Mouse (Mus musculus) cerebellum, adult (tissue): ENCODE results near the gene Lrrc25.
A peak's percentile ranks its signal among the peaks of the same experiment; 100 is the strongest.

Experiments used
- ATAC-seq: cut with Nextera tagmentation; 2 replicates; pipeline ENCODE4 v1.9.2; 2017; ENCODE audit warnings: mild to moderate bottlenecking, moderate library complexity, mixed read lengths; ENCODE audit not compliant: insufficient number of reproducible peaks, low FRiP score, low TSS enrichment

Lrrc25 gene

DNA sequence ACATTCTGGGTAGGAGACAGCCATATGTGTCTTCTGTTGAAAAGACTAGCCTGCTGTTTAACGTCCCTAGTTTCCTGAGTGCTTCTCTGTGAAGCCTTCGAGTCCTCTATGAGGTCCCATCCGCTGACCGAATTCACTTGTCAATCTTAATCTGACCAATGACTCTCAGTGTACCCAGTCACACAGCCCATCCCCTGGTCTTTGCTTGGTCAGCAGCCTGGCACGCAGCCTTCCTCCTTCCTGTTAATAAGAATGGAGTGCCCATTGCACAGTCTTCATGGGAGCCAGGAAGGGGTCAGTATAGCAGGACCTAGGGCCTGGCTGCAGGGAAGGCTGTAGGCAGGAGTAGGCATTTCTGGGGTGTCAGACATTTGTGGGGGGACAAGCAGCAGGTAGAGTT lies 1.5 kb upstream of the Lrrc25 start:
- no peak for ATAC-seq

DNA sequence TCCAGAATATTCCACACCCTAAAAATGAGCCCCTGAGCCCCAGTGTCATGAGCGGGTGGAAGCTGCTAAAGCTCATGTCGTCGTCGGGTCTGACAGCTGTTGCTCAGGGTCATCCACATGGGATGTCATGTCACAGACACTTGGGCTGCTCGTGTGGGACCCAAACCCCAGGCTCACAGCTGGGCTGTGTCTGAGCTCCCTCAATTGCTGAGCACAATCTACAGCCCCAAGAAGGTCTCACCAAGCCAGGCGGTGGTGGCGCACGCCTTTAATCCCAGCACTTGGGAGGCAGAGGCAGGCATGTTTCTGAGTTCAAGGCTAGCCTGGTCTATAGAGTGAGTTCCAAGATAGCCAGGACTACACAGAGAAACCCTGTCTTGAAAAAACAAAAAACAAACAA lies 674 bp upstream of the Lrrc25 start:
- no peak for ATAC-seq

DNA sequence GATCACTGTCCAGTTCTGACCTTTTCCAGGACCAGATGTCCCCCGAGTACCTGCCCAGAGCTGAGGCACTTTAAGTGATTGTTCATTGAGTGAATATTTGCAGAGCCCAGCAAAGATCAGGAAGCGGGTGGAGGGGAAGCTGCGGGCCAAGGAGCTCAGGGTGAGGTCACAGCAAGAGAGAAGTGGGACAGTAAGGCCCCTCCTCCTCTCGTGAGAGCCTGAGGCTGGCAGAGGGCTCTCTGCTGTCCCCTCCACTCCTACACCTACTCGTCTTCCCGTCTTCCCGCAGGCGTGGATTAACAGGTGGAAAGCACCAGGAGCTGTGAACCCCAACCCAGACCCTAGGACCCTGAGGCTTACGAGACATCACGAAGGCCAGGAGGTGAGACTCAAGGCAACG lies 690 bp downstream of the Lrrc25 start:
- no peak for ATAC-seq

DNA sequence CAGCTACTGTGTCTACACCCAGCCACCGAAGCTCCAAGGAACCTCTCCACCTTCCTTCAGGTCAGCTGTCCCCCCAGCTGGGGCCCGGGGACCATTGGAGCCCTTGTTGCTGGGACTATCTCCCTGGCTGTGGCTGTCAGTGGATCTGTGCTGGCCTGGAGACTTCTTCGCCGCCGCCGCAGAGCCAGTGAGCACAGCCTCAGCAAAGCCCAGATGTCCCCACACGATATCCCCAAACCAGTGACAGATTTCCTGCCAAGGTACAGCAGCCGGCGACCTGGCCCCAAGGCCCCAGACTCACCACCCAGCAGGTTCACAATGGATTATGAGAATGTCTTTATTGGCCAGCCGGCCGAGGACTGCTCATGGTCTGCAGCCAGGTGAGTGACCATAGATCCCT lies 2.0 kb downstream of the Lrrc25 start:
- ATAC-seq = no peak

DNA sequence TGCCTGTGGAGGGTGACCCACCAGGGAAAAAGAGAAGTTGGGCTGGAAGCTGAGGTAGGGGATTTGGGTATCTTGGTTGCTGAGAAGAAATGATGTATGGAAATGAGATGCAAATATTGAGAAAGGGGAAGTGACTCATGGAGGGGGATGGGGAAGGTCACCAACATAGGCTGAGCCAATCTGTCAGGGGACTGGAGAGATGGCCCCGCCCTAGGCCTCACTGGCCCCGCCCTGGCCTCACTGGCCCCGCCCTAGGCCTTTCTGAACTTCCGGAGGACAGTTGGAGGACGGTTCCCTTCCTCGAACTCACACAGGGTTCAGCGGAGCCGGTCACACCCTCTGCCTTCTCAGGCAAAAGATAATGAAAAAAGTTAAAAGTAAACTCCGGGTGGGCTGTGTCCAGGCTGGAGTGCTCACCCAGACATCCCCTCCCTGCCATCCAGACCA lies 3.0 kb downstream of the Lrrc25 start:
- ATAC-seq = no peak

DNA sequence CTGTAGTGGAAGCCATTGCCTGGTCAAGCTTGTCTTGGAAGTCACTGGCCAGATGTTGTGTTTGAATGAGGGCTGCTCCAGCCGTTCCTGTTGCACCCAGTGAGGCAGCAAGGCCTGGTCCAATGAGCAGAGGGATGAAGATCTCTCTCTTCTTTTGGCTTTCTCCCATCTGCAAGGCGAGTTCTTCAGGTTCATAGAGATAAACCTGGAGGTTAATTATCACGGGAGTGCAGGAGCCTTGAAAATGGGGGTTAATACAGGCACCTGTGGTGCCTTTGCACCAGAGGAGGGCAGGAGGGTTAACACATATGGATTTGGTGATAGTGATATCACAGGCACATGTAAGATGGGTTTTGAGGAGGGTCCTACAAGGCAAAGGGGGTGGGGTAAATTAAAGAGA lies 6.3 kb downstream of the Lrrc25 start:
- ATAC-seq = no peak

DNA sequence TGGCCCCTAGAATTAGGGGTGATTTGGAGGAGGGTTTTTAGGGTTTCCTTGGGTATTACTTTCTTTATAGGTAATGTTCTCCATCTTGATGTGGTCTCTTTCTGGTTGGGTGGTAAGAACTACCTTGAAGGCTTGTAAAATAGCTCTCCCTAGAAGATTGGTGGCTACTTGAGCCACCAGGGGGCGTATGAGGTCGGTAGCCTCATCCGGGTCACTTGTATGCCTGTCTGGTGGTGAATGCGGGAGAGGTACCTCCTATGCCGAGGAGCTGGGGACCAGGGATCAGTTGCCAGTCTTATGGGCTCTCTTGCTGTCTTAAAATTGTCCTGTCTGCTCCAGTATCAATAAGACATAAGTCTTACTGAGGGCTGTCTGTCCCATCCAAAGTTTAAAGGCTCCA lies 9.1 kb downstream of the Lrrc25 start:
- ATAC-seq = no peak

DNA sequence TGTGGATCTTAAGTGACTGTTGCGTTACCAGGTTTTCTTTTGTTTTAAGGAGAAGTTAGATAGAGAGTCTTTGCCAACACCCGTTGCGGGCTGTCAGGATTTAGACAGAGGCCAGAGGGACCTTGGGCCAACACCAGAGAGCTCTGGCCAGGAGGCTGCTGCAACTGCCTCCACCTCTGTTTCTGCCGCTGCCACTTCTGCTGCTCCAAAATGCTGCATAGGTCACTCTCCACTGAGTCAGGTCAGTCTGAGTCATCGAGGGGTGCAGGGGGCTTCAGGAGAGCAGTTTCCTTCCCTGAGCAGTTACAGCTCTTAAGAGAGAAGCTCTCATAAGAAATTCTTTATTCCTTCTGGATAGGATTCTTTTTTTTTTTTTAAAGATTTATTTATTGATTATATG lies 11.1 kb downstream of the Lrrc25 start:
- ATAC-seq = no peak

DNA sequence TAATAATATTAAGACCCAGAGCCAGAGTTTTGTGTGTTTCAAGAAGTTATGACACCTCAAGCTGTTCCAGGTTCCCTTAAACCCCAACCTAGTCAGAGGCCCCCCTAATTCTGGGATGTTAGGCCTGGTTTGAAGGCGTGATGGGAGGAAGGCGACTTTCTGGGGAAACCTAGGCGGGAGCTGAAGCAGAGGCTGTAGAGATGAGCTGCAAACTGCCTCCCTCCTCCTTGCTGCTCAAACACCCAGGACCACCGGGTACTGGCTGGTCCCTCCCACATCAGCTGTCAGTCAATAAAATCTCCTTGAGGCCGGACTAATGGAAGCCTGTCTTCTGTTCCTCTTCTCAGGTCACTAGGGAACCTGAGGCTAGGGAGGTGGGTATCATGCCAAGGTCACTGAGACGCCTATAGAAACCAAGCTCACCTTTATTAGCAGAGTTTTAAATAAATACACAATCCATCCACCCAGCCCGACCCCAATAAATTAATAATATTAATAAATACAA lies 13.1 kb downstream of the Lrrc25 start:
- ATAC-seq = no peak

DNA sequence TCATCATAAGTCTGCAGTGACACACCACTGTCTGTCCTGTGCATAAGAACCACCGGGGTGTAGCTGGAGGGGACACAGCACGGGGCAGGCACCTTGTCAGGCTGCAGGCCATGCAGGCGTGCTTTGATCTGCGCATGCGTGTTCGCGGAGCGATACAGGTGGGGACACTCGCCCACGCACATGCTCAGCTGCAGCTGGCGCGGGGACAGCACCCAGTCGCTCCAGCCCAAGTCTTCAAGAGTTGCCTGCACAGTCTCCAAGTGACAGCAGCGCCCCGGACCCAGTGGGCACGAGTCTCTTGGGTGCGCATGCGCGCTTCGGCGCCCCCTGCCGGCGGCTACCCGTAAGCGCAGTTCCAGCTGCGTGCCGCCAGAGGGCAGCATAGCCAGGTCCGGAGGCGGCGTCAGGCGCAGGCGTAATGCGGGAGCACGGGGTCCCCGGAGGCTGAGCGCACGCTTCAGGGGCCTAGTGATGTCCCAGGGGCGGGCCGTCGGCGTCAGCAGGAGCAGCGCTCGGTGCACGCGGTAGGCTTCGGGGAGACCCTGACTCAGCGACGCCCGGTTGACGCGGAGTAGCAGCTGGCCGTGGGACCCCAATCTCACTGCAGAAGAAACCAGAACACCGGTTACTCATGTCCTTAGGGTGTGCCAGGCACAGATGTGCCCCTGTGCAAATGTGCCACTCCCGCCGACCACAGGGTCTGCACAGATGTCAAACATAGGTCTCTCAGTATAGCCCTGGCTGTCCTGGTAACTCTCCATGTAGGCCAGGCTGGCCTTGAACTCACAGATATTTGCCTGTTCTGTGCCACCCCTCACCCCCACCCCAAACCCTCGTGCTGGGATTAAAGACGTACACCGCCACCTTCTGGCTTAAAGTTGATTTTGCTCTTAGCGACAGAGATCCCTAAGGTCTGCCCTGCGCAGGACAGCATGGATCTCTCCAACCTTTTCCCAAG lies 13.9 kb downstream of the Lrrc25 start:
- ATAC-seq = peak; percentile 78

DNA sequence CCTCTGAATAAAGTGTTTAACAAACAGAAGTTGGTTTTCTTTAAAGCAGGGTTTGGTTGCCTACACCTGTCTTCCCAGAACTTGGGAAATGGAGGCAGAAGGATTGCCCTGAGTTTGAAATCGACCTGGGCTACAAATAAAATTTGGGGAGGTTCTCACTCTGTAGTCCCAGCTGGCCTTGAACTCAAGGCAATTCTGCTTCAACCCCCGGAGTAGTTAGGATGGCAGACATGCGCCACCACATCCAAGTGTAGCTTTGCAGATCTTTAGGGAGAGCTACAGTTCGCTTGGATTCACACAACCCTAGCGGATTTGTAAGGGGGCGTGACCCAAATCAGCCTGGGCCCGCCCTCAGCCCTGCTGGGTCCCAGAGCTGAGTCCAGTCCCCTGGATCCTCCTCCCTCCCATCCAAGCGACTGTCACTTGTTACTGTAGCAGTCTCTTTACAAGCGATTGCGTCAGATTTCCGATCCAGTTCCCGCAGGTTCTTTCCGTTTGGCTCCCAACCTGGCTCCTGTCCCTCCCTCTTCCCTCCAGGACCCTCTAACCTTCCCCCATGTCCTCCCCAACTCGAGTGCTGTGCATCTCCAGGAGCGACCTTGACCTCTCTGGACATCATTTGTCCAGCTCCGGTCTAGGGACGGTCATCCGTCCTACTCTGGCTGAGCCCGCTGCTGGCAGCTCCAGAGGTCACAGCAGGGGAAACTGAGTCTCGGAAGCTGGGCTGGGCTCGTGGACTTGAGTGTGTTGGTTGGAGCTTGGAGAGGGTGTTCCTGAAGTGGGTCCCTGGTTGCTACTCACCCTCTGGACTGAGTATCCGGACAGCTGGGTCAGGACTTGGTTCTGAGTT lies 14.8 kb downstream of the Lrrc25 start:
- no peak for ATAC-seq

DNA sequence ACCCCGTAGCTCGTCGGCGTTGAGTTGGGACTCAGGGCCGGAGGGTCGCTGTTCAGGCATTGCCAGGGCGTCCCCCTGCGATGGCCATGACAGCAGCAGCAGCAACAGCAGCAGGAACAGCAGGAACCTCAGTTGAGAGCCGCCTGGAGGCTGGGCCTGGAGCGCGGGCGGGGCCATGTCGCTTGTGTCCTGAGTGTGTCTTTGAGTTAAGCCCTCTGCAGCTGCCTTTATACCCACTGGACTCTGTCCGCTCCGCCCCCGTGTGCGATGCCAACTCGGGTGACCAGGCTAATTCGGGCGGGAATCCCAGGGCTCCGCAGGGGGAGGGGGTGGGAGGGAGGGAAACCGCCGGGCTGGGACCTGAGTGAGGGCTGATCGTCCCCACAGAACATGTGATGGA lies 15.5 kb downstream of the Lrrc25 start:
- ATAC-seq = no peak

DNA sequence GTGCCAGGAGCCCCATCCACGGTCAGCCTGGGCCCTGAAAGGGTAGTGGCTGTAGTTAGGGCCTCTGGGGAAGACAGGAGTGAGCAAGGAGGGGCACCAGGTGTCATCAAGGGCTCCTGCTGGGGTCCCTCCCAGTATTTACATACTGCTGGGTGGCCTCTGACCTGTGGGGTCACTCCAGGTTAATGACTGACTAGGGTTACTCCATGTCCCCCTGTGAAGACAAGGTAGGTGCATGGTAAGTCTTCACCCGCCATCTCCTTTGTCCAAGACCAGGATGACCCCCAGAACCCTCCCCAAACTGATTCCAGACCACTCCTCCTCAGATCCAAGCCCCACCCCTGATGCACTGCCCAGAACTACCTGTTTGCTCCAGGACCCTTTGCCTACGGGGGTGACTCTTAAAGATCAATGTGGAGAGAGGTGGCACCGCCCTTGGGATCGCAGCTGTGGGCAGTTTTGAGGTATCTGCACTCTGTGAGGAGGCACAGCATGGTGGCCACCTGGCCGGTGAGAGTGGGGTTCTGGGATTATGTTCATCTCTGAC lies 16.5 kb downstream of the Lrrc25 start, which contains the start of gene Gdf15:
Gene Gdf15 (minus strand): TSS at position 111 of the 547 bp plus-strand sequence.
- no peak for ATAC-seq

DNA sequence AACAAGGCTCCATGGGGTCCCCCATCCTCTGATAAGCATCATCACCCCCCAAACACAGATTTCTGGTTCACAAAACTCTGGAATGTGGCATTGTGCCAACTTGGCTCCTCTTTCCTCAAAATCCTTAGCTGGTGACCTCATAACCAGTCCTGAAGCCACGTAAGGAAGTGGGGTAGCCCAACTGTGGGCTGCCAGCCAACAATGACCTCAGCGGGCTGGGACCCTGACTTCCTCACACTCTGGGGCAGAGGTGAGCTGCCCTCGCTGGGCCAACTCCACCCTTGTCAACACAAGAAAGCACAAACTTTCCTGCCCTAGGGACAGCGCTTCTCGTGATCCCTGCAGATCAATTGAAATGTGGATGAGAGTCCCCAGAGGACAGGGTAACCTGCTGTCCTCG lies 18.1 kb downstream of the Lrrc25 start:
- no peak for ATAC-seq

DNA sequence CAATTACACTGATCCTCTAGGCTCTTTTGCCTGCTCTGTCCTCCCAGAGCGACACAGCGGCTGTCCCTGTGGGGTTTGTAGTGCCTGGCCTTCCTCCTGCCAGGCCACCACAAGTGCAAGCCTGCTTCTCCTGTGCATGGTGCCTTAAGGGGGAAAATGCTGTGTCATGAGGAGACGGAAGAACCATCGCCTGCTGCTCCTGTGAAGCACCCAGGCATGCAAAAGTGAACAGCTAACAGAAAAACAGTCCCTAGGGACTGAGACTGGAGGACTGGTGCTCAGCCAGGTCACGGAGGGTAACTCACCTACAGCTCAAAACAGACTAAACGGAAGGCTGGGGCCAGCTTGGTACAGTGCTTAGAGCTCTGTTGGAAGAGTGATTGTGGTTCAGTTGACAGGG lies 19.6 kb downstream of the Lrrc25 start:
- no peak for ATAC-seq

DNA sequence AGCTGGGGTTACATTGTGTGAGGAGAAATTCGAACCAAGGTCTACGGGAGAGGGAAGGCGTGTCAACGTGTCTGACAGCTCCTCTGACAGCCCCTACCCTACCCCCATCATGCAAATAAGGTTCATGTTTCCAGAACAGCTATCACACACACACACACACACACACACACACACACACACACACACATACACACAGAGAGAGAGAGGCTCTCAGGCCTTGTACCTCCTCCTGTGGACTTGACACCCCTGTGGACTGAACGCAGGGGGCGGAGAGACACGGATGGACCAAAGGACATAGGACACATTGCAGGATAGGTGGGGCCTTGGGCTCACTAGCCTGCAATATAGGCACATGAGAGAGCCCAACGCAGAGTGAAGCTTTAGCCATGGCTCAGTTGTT lies 20.9 kb downstream of the Lrrc25 start:
- ATAC-seq = no peak

DNA sequence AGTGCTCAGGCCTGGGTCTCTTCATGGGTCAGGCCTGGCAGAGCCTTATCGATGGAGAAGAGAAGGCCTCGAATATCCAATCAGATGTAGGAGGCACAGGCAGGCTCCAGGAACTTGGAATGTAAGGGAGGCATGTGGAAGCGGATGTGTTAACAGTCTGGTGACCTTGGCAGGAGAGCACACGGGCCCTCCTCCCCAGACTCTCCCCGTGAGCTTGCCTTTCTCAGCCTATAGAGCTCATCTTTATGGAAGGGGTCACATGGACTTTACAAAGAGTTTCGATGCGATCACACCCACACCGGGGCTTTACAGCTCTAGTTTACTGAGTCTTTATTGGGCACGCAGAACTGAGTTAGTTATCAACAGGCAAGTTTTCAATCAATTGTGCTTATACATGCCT lies 22.8 kb downstream of the Lrrc25 start:
- no peak for ATAC-seq

DNA sequence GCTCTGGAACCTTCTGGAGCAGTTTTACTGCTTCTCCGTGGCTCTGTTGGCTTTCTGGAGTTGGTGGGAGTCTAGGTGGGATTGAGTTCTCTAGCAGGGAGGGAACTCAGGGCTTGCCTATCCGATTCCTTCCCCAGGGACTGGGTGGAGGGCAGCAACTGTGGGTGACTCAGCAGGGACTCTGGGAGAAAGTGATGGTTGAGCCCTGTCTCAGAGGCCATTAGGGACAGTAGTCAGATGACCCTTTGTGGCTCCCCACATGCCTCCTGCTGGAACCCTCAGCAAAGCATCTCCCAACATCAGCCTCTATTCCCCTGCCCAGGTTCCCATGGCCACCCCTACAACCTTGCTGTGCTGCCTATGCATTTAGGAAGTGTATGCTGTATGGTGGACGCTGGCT lies 27.1 kb downstream of the Lrrc25 start:
- ATAC-seq = no peak

DNA sequence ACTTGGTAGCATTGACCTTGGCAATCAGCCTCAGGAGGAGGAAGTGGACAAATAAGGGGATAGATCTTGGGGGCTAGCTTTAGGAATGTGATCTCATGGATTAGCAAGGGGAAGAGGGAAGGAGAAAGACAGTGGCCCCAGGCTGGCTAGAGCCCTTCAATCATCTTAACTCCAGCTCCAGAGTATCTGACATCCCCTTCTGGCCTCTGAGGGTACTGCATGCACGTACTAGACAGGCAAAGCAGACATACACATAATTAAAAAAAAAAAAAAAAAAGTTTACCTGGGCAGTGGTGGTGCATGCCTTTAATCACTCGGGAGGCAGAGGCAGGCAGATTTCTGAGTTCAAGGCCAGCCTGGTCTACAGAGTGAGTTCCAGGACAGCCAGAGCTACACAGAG lies 28.1 kb downstream of the Lrrc25 start:
- no peak for ATAC-seq

DNA sequence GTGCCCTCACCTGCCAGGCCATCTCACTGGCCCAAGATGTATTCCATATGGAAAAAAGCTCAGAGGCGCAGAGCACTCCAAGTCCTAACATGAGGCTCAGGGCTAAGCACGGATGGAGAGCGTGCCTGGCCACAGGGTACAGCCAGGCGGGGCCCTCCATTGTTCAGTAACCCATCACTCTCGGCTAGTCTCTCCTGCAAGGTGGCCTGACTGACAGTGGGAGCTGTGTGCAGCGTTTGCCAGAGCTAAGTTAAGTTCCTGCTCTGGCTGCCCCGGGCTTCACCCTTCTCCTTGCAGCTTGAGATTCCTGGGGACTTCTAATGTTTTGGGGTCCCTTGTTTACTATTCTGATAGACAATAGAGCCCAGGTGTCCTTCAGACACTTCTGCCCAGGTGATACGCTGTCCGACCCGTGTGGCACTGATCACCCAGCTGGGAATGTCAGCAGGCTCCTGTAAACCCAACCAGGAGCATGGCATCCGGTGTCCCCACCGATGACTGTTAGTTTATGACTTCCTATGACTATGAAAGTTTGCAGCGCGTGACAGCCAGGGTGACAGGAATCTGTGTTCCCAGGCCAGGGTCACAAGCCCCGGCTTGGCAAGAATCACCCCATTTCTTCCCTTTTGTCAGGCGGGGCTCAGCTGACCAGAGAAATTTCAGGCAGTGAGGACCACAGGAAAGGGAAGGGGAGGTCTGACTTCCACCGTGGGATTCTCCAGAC lies 29.7 kb downstream of the Lrrc25 start:
- no peak for ATAC-seq
